Mouse (Mus musculus) heart, postnatal 4 days (tissue): ENCODE results near the gene Scarf1. TPM values are rescaled to one million over a fixed set of nuclear protein-coding genes. Genes with fewer than 3 reads are reported as not detected.

Experiments
- DNase-seq: peaks from one replicate; pipeline ENCODE4 v3.0.0; 2021
- total RNA-seq, 2 experiments: library from RNA; stranded (reverse); gene quantifications; 2 replicates each; pipeline ENCODE4 v1.2.3; 2021

Gene Scarf1
- total RNA-seq: 10 to 100 TPM; 14.5 to 15.0 TPM

DNA sequence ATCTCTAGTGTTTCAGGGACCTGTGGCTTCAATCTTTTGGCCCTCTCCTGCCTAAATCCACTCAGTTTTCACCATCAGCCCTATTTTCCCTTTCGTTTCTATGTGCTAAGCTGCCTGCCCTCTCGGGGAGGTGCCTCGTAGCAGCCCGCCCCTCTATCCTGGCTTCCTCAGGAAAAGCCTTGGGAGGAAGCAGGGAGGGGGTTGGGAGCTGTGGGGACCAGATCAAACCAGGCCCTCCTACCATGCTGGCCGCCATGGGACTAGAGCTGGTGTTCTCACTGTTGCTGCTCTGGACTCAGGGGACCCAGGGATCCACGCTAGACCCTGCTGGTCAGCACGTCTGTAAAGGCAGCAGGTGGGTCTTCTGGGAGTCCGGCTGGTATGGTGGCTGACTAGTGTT is at the start of gene Scarf1:
Scarf1 (plus strand) TSS at position 205 of the 400 bp plus-strand sequence.
- peak; percentile 75 for DNase-seq

DNA sequence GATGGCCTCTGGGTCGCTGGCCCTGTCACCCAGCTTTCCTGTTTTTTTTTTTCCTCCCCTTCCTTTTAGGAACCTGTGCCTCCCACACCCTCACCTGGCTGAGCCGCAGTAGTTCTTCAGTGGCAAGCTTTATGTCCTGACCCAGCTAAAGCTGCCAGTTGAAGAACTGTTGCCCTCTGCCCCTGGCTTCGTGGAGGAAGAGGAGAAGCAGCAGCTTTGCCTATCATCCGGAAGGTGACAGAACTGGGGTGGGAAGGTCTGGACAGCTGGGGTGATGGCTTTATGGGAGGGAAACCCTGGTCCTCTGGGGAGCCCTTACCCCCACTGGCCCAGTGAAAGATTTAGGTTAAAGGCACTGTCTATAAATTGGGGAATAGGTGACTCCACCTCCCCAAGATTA is 49.7 kb upstream of the Scarf1 start:
- no peak for DNase-seq

DNA sequence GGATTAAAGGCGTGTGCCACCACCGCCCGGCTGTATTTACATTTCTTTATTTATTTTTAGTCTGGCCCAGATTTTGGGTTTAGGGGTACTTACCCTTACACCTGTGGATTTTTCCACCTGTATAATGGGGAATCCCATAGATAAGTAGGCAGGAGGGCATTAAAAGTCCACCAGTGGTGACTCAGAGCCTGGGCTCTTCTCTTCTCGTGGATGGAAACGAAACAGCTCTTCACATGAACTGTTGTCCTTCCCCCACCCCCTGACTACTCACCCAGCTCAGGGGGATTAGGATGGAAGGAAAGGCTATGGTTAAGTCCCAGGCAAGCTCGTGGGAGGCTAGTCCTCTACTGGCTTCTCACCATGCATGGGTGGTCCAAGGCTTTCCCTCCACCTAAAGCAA is 48.9 kb upstream of the Scarf1 start:
- DNase-seq: no peak

DNA sequence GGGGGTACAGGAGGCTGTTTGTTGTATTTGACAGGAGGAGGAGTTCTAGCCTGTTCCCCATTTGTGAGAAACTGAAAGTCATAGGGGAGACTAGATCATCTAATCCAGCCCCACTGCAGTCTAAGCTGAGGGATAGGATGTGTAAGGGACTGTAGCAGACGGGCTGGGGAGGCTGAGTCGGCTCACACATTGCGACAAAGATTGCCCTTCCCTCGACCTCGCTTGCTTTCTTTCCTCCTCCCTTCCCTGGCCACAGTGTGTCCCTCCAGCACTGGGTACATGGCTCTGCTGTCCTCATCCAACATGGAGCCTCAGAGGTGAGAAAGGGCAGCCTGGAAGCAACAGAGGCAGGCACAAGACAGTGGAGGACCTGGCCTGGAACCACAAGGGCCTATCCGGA is 48.3 kb upstream of the Scarf1 start:
- no peak for DNase-seq

DNA sequence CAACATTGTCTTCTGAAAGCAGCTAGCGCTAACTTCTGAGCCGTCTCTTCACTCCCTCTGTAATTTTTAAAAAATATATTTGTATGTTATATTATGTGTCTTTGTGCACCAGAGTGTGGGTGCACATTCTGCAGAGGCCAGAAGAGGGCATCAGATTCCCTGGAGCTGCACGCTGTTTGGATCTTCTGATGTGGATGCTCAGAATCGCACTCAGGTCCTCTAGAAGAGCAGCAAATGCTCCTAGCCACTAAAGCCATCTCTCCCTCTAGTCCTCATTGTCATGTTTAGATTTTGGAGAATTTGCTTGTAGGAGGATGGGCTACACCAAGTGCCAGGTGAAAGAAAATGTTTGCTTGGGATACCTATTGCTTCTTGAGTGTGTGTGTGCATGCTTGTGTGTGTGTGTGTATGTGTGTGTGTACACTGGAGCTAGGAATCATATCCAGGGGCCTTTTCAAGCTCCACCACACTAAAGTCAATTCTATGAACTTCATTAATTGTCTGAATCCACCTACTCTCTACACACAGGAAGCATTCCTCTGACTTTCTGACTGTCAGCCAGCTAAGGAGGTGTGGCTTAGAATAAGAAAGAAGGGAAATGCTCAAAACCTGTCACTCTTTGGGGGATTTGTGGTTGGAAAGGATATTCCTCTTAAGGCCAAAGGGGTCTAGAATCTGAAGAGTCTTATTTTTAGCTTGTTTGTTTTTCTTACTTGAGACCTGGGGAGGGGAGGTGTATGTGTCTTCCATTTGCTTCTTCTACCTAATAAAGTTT is 46.4 kb upstream of the Scarf1 start:
- DNase-seq: no peak

DNA sequence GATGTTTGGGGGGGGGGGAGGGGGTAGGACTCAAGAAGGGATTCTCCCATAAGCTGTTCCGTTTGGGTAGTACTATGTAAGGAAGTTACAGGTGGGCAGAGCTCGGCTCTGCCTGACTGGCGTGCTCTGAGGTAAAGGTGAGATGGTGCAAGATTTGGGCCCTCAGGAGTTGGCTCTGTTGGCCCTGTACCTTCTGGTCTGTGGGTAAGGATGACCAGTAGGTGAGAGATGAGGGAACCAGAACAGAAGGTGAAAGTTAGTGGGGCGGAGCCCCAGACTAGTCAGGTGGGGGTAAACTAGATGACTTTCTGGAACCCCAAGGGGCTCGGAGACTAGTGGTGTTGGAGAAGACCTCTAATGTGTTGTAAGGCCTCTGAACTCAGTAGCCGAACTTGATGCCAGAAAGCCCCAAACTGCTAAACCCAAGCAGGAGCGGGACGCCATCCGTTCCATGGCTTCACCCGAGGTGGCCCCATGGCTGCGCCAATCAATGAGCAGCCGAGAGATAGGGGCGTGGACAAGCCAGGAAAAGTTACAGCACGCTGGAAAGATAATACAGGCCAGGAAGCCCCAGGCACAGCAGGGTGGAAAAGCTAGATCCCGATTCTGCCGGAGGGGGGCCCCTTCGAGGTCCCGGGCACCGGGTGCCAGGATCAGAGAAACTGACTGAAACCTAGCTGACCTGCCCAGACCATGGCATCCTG is 45.7 kb upstream of the Scarf1 start:
- peak; percentile 80 for DNase-seq

DNA sequence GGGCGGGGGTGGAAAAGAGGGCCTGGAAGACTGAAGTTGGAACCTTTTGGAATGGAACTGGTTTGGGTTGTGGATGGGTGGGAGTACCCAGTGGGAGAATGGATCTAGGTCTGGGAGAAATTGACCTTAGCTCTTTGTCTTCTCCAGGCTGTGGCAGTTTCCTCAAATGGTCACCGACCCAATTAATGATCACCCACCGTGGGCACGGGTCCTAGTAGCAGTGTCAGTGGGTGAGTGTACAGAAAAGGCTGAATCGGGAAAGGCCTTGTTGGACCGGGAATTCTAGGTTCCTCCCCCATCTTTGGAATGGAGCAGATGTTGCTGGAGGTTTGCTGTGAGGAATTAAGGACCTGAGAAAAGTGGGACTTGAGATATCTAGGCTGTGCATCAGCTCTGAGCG is 44.9 kb upstream of the Scarf1 start:
- no peak for DNase-seq

DNA sequence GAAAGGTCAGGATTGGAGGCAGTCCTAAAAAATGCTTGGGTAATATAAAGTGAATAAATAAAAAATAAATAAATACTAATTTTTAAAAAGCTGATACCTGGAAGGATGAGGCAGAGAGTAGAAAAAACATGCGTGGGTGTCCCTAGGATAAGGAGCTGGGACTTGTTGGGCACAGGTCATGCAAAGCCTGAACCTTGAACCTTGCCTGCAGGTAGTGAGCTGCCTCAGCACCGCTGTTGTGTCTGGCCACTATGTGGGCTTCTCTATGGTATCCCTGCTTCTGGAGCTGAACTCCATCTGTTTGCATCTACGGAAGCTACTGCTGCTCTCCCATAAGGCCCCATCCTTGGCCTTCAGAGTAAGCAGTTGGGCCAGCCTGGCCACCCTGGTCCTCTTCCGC is 44.1 kb upstream of the Scarf1 start:
- DNase-seq: no peak

DNA sequence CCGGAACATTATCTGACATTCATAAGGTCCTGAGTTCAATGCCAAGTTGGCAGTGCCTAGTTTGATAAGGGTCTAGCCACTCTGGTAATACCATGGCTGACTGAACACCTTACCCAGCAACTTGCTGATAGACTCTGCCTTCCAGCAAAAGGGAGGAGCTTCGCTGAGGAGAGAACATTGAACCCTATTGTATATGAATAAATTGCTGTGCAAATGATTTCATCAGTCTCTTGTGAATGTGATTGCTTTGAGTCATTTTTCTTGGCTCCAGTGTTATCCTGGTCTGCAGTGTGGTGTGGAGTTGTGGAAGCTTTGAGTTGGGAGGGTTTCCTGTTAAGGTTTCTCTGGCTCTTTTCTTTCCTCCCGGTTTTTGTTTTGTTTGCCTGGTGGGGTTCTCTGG is 42.7 kb upstream of the Scarf1 start:
- DNase-seq: no peak

DNA sequence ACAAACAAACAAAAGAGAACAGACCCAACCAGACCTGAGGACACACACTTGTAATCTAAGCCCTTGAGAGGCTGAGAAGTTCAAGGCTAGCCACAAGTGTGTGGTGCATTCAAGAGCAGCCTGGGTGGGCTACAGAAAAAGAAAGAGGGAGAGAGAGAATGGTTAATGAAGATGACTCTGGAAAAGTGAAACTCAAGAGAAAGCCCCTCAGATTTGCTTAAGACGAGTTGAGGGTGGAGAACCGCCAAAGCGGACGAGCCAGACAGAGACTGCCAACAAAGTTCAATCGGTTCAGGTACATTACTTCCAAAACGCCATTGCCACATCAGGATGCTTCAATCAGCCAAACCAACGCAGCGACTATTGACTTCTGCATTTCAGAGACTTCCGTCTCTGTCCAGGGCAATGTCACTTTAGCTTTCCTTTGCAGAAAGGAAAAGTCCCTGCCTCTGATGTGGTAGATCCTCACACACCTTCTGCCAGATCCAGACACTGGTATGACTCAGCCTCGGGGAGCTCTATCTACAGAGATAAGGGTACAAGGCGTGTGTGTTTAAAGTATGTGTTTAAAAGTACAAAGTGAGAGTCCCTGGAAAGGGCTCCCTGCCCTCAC is 40.8 kb upstream of the Scarf1 start:
- DNase-seq: no peak

DNA sequence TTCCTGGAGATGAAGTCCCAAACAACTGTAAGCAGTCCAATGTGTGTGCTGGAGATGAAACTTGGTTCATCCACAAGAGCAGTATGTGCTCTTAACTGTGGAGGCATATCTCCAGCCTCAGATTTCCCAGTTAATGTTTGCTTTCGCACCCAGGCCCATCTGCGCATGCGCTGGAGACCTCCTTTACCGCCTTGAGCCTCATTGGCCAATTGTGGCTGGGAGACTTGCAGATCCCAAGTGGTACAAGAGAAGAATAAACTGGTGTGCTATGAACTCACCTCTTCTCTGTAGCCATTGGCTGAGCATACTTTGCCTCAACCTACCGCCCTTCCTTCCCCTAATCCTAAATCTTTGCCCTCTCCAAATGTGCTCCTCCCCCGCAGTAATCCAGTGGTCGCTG is 40.0 kb upstream of the Scarf1 start:
- no peak for DNase-seq

DNA sequence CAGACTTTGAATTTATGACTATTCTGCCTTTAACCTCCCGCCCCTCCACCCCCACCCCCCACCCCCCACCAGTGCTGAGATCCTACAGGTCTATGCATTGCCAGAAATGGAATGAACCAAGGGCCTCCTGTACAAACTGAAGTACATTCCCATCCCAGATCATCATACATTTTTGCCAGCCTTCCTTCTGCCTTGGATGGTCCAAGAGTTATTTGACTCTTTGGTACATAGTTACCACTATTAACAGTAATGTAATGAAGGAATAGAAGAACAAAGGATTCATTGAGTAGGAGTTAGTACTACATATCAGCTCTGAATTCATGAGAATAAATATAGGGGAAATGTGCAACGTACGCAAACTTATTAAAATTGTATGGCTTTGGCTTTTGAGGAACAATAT is 27.1 kb upstream of the Scarf1 start:
- no peak for DNase-seq

DNA sequence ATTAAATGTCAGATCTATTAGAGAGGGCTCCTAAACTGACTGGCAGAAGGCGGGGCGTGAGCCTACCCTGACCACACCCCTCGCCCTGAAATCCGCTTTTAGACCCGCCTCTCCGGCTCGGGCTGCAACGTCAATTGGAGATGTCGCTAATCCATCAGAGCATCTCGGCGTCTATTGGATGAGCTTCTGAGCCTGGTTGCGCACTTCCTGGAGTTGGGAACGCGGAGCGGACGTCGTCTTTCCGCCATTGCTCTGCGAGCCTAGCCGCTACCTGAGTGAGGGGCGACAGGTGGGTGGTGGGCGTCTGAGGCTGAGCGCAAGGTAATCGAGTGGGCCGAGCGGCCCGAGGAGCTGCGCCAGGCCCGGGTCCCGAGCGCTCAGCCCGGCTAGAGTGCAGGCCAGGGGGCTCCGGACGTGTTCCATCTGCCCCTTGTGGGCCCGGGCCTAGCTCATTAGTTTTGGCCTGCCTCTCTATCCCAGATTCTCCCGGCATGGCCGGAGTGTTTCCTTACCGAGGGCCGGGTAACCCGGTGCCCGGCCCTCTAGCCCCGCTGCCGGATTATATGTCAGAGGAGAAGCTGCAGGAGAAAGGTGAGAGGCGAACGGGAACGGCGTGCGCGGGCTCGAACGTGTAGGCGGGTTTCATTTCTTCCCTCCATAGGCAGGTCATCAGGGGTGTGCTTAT is 26.6 kb upstream of the Scarf1 start, which contains the start of gene Prpf8:
Prpf8 (plus strand) TSS at position 216 of the 685 bp plus-strand sequence.
- DNase-seq: peak; percentile 99

DNA sequence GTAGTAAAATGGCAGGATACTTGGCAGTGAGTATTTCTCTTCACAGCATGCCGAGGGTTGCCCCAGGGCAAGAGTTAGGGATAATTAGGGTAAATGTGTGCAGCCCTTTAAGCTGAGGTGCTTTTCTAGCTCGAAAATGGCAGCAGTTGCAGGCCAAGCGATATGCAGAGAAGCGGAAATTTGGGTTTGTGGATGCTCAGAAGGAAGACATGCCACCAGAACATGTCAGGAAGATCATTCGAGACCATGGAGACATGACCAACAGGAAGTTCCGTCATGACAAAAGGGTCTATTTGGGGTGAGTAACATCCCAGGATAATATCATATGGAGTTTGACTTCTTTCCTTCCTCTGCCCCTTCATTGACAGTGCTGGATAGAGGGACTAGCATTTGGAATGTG is 25.8 kb upstream of the Scarf1 start:
- DNase-seq: no peak

DNA sequence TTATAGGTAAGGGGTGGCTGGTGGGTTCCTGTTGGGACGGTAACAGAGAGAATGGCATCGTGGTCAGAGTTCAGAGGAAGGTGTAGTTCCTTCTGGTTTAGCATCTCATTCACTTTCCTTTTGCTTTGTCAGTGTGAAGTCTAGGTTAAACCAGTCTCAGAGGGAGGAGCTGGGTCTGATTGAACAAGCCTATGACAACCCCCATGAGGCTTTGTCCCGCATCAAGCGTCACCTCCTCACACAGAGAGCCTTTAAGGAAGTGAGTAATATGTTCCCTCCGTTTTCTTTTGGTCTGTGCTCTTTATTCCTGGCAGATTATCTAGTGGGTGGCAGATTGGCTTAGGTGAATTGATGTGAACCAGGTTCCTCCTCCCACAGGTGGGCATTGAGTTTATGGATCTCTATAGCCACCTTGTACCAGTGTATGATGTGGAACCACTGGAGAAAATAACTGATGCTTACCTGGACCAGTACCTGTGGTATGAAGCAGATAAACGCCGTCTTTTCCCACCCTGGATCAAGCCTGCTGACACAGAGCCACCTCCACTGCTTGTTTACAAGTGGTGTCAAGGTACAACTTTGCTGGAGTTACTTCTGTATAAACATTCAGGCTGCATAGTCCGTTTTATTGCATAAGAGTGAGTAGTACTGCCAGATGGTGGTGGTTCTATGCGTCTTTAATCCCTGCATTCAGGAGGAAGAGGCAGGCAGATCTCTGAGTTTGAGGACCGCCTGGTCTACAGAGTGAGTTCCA is 18.9 kb upstream of the Scarf1 start:
- no peak for DNase-seq

DNA sequence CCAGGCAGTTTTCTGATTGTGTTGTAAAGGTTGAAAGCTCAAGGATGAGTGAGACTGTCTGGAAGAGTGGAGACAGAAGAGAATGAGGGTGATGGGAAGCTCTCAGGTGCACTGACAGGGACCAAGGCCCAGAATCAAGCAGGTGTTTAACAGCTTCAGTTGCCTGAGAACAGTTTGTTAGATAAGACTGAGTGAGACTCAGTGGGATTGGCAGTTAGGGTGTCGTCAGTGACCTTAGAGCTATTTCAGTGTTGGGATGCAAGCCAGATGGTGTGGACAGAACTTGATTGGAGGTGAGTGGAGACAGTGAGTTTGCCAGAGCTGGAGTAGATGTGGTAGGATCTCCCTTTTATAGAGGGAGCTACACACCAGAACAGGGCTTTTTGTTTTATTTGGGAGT is 15.2 kb upstream of the Scarf1 start:
- DNase-seq: peak; percentile 43

DNA sequence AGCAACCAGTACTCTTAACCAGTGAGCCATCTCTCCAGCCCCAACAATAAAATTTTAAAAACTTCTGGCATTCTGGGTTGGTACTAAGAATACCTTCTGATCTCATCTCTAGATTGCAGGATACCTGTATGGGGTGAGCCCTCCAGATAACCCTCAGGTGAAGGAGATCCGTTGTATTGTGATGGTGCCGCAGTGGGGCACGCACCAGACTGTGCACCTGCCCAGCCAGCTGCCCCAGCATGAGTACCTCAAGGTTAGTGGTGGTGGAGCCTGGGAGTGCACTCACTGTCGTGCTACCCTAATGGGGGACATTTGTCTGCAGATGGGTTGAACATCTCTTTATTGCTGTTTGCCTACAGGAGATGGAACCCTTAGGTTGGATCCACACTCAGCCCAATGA is 5.2 kb upstream of the Scarf1 start:
- no peak for DNase-seq

DNA sequence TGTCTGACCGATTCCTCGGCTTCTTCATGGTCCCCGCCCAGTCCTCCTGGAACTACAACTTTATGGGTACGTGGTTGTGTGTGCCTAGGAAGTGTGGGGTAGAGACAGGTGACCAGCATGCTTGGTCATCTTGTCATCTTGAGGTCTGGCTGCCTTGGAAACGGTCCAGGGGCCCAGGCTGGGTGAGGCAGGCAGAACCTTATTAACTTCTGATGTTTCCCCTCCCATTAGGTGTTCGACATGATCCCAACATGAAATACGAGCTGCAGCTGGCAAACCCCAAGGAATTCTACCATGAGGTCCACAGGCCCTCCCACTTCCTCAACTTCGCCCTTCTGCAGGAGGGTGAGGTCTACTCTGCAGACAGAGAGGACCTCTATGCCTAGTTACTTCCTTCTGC is 4.4 kb upstream of the Scarf1 start:
- DNase-seq: no peak

DNA sequence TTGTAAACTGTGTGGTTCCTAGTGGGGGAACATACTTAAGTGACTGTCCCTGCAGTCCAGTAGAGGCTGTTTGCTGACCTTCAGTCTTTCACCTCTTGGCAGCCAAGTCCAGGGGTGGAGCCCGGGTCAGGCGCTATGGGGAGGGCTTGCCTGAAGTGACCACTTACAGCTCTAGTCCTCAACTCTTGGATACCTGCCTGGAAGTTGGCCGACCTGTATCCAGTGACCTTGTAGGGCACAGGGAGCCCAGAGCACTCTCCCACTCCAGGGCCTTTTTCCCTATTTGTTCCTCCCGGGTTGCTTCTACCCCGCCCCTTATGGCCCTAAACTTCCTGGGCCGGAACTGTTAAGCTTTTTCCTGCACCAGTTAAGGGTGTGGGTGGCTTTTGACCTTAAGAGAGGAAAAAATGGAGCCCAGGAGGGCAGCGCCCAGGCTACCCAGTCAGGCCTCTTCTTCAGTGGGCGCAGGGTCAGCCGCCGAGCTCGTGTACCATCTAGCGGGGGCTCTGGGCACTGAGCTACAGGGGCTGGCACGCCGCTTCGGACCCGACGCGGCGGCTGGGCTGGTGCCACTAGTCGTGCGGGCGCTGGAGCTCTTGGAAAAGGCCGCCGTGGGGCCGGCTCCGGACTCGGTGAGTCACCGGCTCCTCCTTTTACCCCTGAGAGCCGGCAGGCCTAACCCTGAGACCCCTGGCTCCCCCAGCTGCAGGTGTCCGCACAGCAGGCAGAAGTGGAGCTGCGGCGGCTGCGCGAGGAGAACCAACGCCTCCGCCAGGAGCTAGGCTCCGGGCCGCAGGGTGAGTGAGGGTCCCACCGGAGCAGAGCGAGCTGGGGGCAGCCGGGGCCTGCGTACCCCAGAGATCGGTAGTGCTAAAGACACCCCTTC is 3.4 kb upstream of the Scarf1 start, which contains the start of gene Rilp:
Rilp (plus strand) TSS at position 354 of the 886 bp plus-strand sequence.
- peak; percentile 88 for DNase-seq

DNA sequence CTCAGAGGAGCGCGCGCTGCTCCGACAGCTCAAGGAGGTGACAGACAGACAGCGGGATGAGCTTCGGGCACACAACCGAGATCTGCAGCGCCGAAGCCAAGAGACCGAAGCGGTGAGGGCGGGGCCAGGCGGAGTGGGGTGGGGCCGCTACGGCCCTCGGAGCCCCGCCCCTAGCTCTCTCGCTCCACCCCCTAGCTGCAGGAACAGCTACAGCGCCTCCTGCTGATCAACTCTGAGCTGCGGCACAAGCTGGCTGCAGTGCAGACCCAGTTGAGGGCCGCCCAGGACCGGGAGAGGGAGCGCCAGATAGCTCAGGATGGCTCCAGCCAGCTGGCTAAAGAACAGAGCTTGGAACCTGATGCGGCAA is 2.7 kb upstream of the Scarf1 start:
- DNase-seq: peak; percentile 99

DNA sequence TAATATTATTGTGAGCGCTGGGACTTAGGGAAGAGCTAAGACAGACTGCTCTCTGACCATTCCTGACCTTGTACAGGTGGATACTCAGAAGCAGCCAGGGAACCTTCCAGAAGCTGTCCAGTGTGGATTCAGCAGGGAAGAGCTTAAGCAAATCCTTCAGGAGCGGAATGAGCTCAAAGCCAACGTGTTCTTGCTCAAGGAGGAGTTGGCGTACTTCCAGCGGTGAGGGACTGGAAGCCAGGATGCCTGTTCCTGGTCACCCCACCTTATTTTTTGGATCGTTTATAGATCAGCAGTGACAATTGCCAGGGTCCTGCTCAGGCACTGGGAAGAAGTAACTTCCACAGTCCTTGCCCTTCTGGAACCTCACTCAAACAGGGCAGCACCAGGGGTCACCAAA is 2.1 kb upstream of the Scarf1 start:
- DNase-seq: peak; percentile 61
